Mouse (Mus musculus) midbrain, embryonic 13.5 days (tissue): ENCODE measurements around the gene Kat5. TPM values are rescaled to one million over a fixed set of nuclear protein-coding genes. Genes with fewer than 3 reads are reported as not detected.

Experiments used
- ATAC-seq: fragments of 200-750 bp; cut with Nextera tagmentation; 2 replicates; pipeline ENCODE4 v1.8.0; 2017; ENCODE audit warnings: mild to moderate bottlenecking, moderate TSS enrichment, moderate library complexity
- H3K27ac ChIP-seq: fragments of 300-500 bp; sonication (generic); 2 replicates; pipeline ENCODE4 v1.5.1; 2015; ENCODE audit warnings: inconsistent platforms, mild to moderate bottlenecking, moderate library complexity
- H3K27me3 ChIP-seq: fragments of 300-500 bp; sonication (generic); 2 replicates; pipeline ENCODE4 v1.6.1; 2015; ENCODE audit warnings: mild to moderate bottlenecking, inconsistent platforms
- H3K36me3 ChIP-seq: fragments of 300-500 bp; sonication (generic); 2 replicates; pipeline ENCODE4 v1.6.1; 2015; ENCODE audit warnings: mild to moderate bottlenecking, inconsistent platforms
- H3K4me1 ChIP-seq: fragments of 300-500 bp; sonication (generic); replicated peaks from 2 replicates; pipeline ENCODE4 v1.6.1; 2015; ENCODE audit warnings: inconsistent platforms
- H3K4me2 ChIP-seq: fragments of 300-500 bp; sonication (generic); replicated peaks from 2 replicates; pipeline ENCODE4 v1.6.1; 2015; ENCODE audit warnings: moderate library complexity, mild to moderate bottlenecking, inconsistent platforms
- H3K4me3 ChIP-seq: fragments of 300-500 bp; sonication (generic); replicated peaks from 2 replicates; pipeline ENCODE4 v1.5.1; 2015; ENCODE audit warnings: mild to moderate bottlenecking, inconsistent platforms
- H3K9ac ChIP-seq: fragments of 300-500 bp; sonication (generic); replicated peaks from 2 replicates; pipeline ENCODE4 v1.6.1; 2015; ENCODE audit warnings: mild to moderate bottlenecking, inconsistent platforms
- H3K9me3 ChIP-seq: fragments of 300-500 bp; sonication (generic); 2 replicates; pipeline ENCODE4 v1.6.1; 2016; ENCODE audit warnings: mild to moderate bottlenecking, inconsistent platforms
- WGBS: fragments of 180-500 bp; shearing (Covaris S2); methylation state at CpG from one replicate; pipeline ENCODE4 v1.1.7; 2015; 5-methylcytosine and 5-hydroxymethylcytosine counted together
- polyA plus RNA-seq: library from polyadenylated mRNA; unstranded; fragments of >200 nt; fragmentation: Nextera tagmentation; extraction: Ambion mirVana; gene quantifications from 2 replicates; pipeline ENCODE4 v1.2.1, GENCODE M21; 2015

Kat5 gene
- polyA plus RNA-seq, 1 experiment from 2014 or later, result 89.3 TPM

- H3K4me3 ChIP-seq, result no peak overlapping the region
- no peaks in the 10 kb centered on the region for H3K4me1 ChIP-seq
- no peak overlapping the region for H3K4me2 ChIP-seq
- no peaks in the 10 kb centered on the region for H3K27me3 ChIP-seq
- no peaks in the 10 kb centered on the region for H3K36me3 ChIP-seq
- H3K9me3 ChIP-seq, result no peaks in the 10 kb centered on the region
- no peak overlapping the region for H3K27ac ChIP-seq
- WGBS, result 76% methylated on average over 9 of the region's 9 CpGs
- no peak for ATAC-seq
- no peak overlapping the region for H3K9ac ChIP-seq
Observed at GRCm38 (mm10) chr19:5589159-5589558, 20.9 kb downstream of the Kat5 start.

GRCm38 (mm10) chr19:5581995-5582394 is 28.0 kb downstream of the Kat5 start:
- Histone ChIP-seq H3K4me2 (no peak overlapping the region), H3K4me3 (no peak overlapping the region), H3K27me3 (no peaks in the 10 kb centered on the region), H3K36me3 (no peaks in the 10 kb centered on the region), H3K27ac (no peak overlapping the region), H3K9me3 (no peaks in the 10 kb centered on the region), H3K9ac (no peak overlapping the region), H3K4me1 (no peaks in the 10 kb centered on the region)
- WGBS, result 73% methylated on average over 2 of the region's 2 CpGs
- ATAC-seq, result no peak

- no peaks in the 10 kb centered on the region for H3K9me3 ChIP-seq
- H3K4me2 ChIP-seq, result no peak overlapping the region
- H3K27me3 ChIP-seq, result no peaks in the 10 kb centered on the region
- no peak overlapping the region for H3K4me3 ChIP-seq
- no peak overlapping the region for H3K27ac ChIP-seq
- H3K9ac ChIP-seq, result no peak overlapping the region
- no peaks in the 10 kb centered on the region for H3K36me3 ChIP-seq
- 85% methylated on average over 6 of the region's 6 CpGs for WGBS
- H3K4me1 ChIP-seq, result no peaks in the 10 kb centered on the region
- no peak for ATAC-seq
Observed at GRCm38 (mm10) chr19:5580776-5581175, 29.3 kb downstream of the Kat5 start.

GRCm38 (mm10) chr19:5579971-5580370 is 30.1 kb downstream of the Kat5 start:
- WGBS, result 78% methylated on average over 4 of the region's 4 CpGs

GRCm38 (mm10) chr19:5575336-5575735 is 34.7 kb downstream of the Kat5 start:
- no peaks in the 10 kb centered on the region for H3K4me1 ChIP-seq
- H3K27me3 ChIP-seq, result no peaks in the 10 kb centered on the region
- H3K4me3 ChIP-seq, result no peak overlapping the region
- H3K9me3 ChIP-seq, result no peaks in the 10 kb centered on the region
- WGBS, result 92% methylated on average over 1 of the region's 1 CpGs
- no peak overlapping the region for H3K4me2 ChIP-seq
- peaks cover 10% of the 10 kb centered on the region for H3K36me3 ChIP-seq
- H3K9ac ChIP-seq, result no peak overlapping the region
- no peak for ATAC-seq
- H3K27ac ChIP-seq, result no peak overlapping the region

More at GRCm38 (mm10) chr19:5579971-5580370, 30.1 kb downstream of the Kat5 start:
- Histone ChIP-seq H3K27me3 (no peaks in the 10 kb centered on the region), H3K9ac (no peak overlapping the region), H3K4me2 (no peak overlapping the region), H3K9me3 (no peaks in the 10 kb centered on the region), H3K27ac (no peak overlapping the region), H3K4me3 (no peak overlapping the region), H3K4me1 (no peaks in the 10 kb centered on the region), H3K36me3 (no peaks in the 10 kb centered on the region)
- ATAC-seq, result no peak

- no peaks in the 10 kb centered on the region for H3K9me3 ChIP-seq
- H3K27ac ChIP-seq, result no peak overlapping the region
- H3K4me3 ChIP-seq, result no peak overlapping the region
- peaks cover 11% of the 10 kb centered on the region for H3K4me1 ChIP-seq
- peaks cover 14% of the 10 kb centered on the region for H3K36me3 ChIP-seq
- WGBS, result 82% methylated on average over 19 of the region's 19 CpGs
- no peak overlapping the region for H3K9ac ChIP-seq
- H3K4me2 ChIP-seq, result no peak overlapping the region
- ATAC-seq, result no peak
- 0 out of 2 replicates have a peak, but pooled peaks cover 6% of the 10 kb centered on the region for H3K27me3 ChIP-seq
Observed at GRCm38 (mm10) chr19:5572331-5573125, 37.5 kb downstream of the Kat5 start.

GRCm38 (mm10) chr19:5571831-5572230 is 38.2 kb downstream of the Kat5 start:
- Histone ChIP-seq H3K27me3 (peaks cover 7% of the 10 kb centered on the region; the same call in 1 of the 2 replicates), H3K9me3 (no peaks in the 10 kb centered on the region), H3K9ac (no peak overlapping the region), H3K4me2 (no peak overlapping the region), H3K4me3 (no peak overlapping the region), H3K36me3 (peaks cover 14% of the 10 kb centered on the region), H3K4me1 (peaks cover 17% of the 10 kb centered on the region), H3K27ac (no peak overlapping the region)
- ATAC-seq, result no peak
- 83% methylated on average over 5 of the region's 5 CpGs for WGBS

GRCm38 (mm10) chr19:5570353-5571246 is 39.4 kb downstream of the Kat5 start:
- H3K27ac ChIP-seq, result no peak overlapping the region
- H3K27me3 ChIP-seq, result peaks cover 19% of the 10 kb centered on the region
- H3K9ac ChIP-seq, result 0 out of 2 replicates have a peak overlapping the region, but pooled peaks have one; percentile 44
- peaks cover 21% of the 10 kb centered on the region for H3K4me1 ChIP-seq
- peaks cover 14% of the 10 kb centered on the region for H3K36me3 ChIP-seq
- no peak overlapping the region for H3K4me3 ChIP-seq
- 92% methylated on average over 32 of the region's 32 CpGs for WGBS
- H3K9me3 ChIP-seq, result no peaks in the 10 kb centered on the region
- no peak for ATAC-seq
- H3K4me2 ChIP-seq, result no peak overlapping the region

GRCm38 (mm10) chr19:5569521-5569920 is 40.5 kb downstream of the Kat5 start:
- Histone ChIP-seq H3K4me3 (no peak overlapping the region), H3K27ac (no peak overlapping the region), H3K9me3 (no peaks in the 10 kb centered on the region), H3K4me1 (peaks cover 21% of the 10 kb centered on the region), H3K9ac (no peak overlapping the region), H3K36me3 (peaks cover 14% of the 10 kb centered on the region), H3K4me2 (no peak overlapping the region), H3K27me3 (peaks cover 28% of the 10 kb centered on the region)
- ATAC-seq, result no peak
- 95% methylated on average over 10 of the region's 10 CpGs for WGBS

GRCm38 (mm10) chr19:5568470-5569140 is 41.4 kb downstream of the Kat5 start:
- Histone ChIP-seq H3K27ac (0 out of 2 replicates have a peak overlapping the region, but pooled peaks have one; percentile 87), H3K9ac (peak overlapping the region; percentile 81), H3K4me3 (peak overlapping the region; percentile 73), H3K9me3 (no peaks in the 10 kb centered on the region), H3K27me3 (peaks cover 37% of the 10 kb centered on the region), H3K36me3 (peaks cover 14% of the 10 kb centered on the region), H3K4me2 (peak overlapping the region; percentile 84), H3K4me1 (peaks cover 21% of the 10 kb centered on the region)
- peak; percentile 34 for ATAC-seq
- 8% methylated on average over 27 of the region's 27 CpGs for WGBS

GRCm38 (mm10) chr19:5567534-5568469 is 42.2 kb downstream of the Kat5 start, which contains the start of gene Ap5b1:
TSS of gene Ap5b1 (plus strand) at chr19:5568025.
- peaks cover 45% of the 10 kb centered on the region for H3K27me3 ChIP-seq
- peak; percentile 86 for ATAC-seq
- H3K4me2 ChIP-seq, result peak within 1 kb of the TSS; percentile 84
- peak within 1 kb of the TSS; percentile 87 for H3K27ac ChIP-seq
- peak within 1 kb of the TSS; percentile 81 for H3K9ac ChIP-seq
- H3K4me1 ChIP-seq, result peaks cover 21% of the 10 kb centered on the region
- peaks cover 14% of the 10 kb centered on the region for H3K36me3 ChIP-seq
- WGBS, result under 1% methylated on average over 96 of the region's 102 CpGs
- H3K4me3 ChIP-seq, result peak within 1 kb of the TSS; percentile 73
- H3K9me3 ChIP-seq, result no peaks in the 10 kb centered on the region
